Mouse (Mus musculus) erythroblast, adult 5-6 weeks (primary cell): ENCODE data around the gene Dync1i1. TPM values are rescaled to one million over a fixed set of nuclear protein-coding genes. Genes with fewer than 3 reads are reported as not detected.

Experiments
- ATAC-seq: replicated peaks from 2 replicates; pipeline ENCODE4 v1.8.0; 2016; ENCODE audit warnings: moderate number of reproducible peaks, mild to moderate bottlenecking, moderate TSS enrichment, inconsistent platforms; ENCODE audit not compliant: poor library complexity, low FRiP score, severe bottlenecking
- total RNA-seq, 2 experiments: library from RNA; stranded (forward) in 1 of 2; stranded (reverse) in 1 of 2; fragments of 150-400 nt in 1 of 2; fragments of 200-764, 138-1000 nt in 1 of 2; gene quantifications; 2 replicates each; pipeline versions ENCODE4 v1.2.3 to v1.2.4; 2015 to 2017; ENCODE audit warnings: low replicate concordance in 2 of 2

The Dync1i1 gene
- total RNA-seq, 2 experiments from 2014 or later, result not detected

GRCm38 (mm10) chr6:5842466-5842865, 117.0 kb downstream of the Dync1i1 start:
- no peak for ATAC-seq

GRCm38 (mm10) chr6:5846154-5846553, 120.7 kb downstream of the Dync1i1 start:
- no peak for ATAC-seq

- no peak for ATAC-seq
Measured at GRCm38 (mm10) chr6:5854048-5854836, 128.8 kb downstream of the Dync1i1 start.

- ATAC-seq, result no peak
Measured at GRCm38 (mm10) chr6:5855526-5855925, 130.1 kb downstream of the Dync1i1 start.

GRCm38 (mm10) chr6:5858371-5858770, 132.9 kb downstream of the Dync1i1 start:
- ATAC-seq, result no peak

- ATAC-seq, result no peak
Measured at GRCm38 (mm10) chr6:5858901-5859598, 133.6 kb downstream of the Dync1i1 start.

- ATAC-seq, result no peak
Measured at GRCm38 (mm10) chr6:5859630-5860029, 134.2 kb downstream of the Dync1i1 start.

- no peak for ATAC-seq
Measured at GRCm38 (mm10) chr6:5866091-5866490, 140.7 kb downstream of the Dync1i1 start.

- no peak for ATAC-seq
Measured at GRCm38 (mm10) chr6:5867221-5867620, 141.8 kb downstream of the Dync1i1 start.

GRCm38 (mm10) chr6:5871060-5871459, 145.6 kb downstream of the Dync1i1 start:
- no peak for ATAC-seq

- ATAC-seq, result no peak
Measured at GRCm38 (mm10) chr6:5871581-5872298, 146.3 kb downstream of the Dync1i1 start.

GRCm38 (mm10) chr6:5889341-5889740, 163.9 kb downstream of the Dync1i1 start:
- no peak for ATAC-seq

GRCm38 (mm10) chr6:5911295-5911694, 185.9 kb downstream of the Dync1i1 start:
- ATAC-seq, result no peak

- no peak for ATAC-seq
Measured at GRCm38 (mm10) chr6:5915028-5915427, 189.6 kb downstream of the Dync1i1 start.

GRCm38 (mm10) chr6:5920670-5921069, 195.2 kb downstream of the Dync1i1 start:
- no peak for ATAC-seq

- ATAC-seq, result no peak
Measured at GRCm38 (mm10) chr6:5922676-5923075, 197.2 kb downstream of the Dync1i1 start.

GRCm38 (mm10) chr6:5923148-5923547, 197.7 kb downstream of the Dync1i1 start:
- ATAC-seq, result no peak

- no peak for ATAC-seq
Measured at GRCm38 (mm10) chr6:5930140-5930539, 204.7 kb downstream of the Dync1i1 start.

GRCm38 (mm10) chr6:5935587-5936353, 210.3 kb downstream of the Dync1i1 start:
- no peak for ATAC-seq
